Mouse (Mus musculus) C2C12 (cell line): ENCODE results near the gene Orc1. TPM values are rescaled to one million over a fixed set of nuclear protein-coding genes. Genes with fewer than 3 reads are reported as not detected.

Source experiments
- H3K27me3 ChIP-seq: one replicate; pipeline ENCODE4 v1.6.1; 2011; ENCODE audit not compliant: control insufficient read depth, insufficient read depth, insufficient read length
- H3K36me3 ChIP-seq: one replicate; pipeline ENCODE4 v1.6.1; 2011; ENCODE audit not compliant: control insufficient read depth, insufficient read depth
- H3K4me3 ChIP-seq: one replicate; pipeline ENCODE4 v1.5.1; 2011; ENCODE audit warnings: mild to moderate bottlenecking, control low read depth; ENCODE audit not compliant: poor library complexity, insufficient read depth, severe bottlenecking
- H3K79me2 ChIP-seq: one replicate; pipeline ENCODE4 v1.6.1; 2011; ENCODE audit not compliant: control insufficient read depth, insufficient read depth
- H3K79me3 ChIP-seq: one replicate; pipeline ENCODE4 v1.6.1; 2011; ENCODE audit warnings: low read depth, control low read depth
- H3ac ChIP-seq: one replicate; pipeline ENCODE3; 2011; ENCODE audit warnings: low read depth; ENCODE audit not compliant: control insufficient read depth, insufficient read length
- CEBPB ChIP-seq: IDR thresholded peaks from one replicate; pipeline ENCODE4 v1.6.1; 2011; ENCODE audit warnings: low read depth, mild to moderate bottlenecking, control low read depth, moderate library complexity
- CTCF ChIP-seq: IDR thresholded peaks from one replicate; pipeline ENCODE4 v1.5.1; 2011; ENCODE audit not compliant: control insufficient read depth, insufficient read depth, insufficient read length
- FOSL1 ChIP-seq: IDR thresholded peaks from one replicate; pipeline ENCODE4 v1.8.0; 2011; ENCODE audit warnings: mild to moderate bottlenecking, low read length; ENCODE audit not compliant: poor library complexity, insufficient read depth, severe bottlenecking
- MAX ChIP-seq: IDR thresholded peaks from one replicate; pipeline ENCODE4 v1.6.1; 2011; ENCODE audit warnings: mild to moderate bottlenecking, control low read depth
- MYOD1 ChIP-seq: IDR thresholded peaks from one replicate; pipeline ENCODE4 v1.6.1; 2011; ENCODE audit warnings: low read depth; ENCODE audit not compliant: control insufficient read depth, insufficient read length
- MYOG ChIP-seq: IDR thresholded peaks from one replicate; pipeline ENCODE4 v1.6.1; 2011; ENCODE audit not compliant: control insufficient read depth, insufficient read length; ENCODE audit errors: extremely low read depth
- USF1 ChIP-seq: IDR thresholded peaks from one replicate; pipeline ENCODE4 v1.6.1; 2011; ENCODE audit warnings: low read depth, mild to moderate bottlenecking, control low read depth, moderate library complexity
- polyA plus RNA-seq: library from polyadenylated mRNA; unstranded; fragments of >200 nt; fragmentation: generic; extraction: Trizol; gene quantifications from one replicate; pipeline ENCODE4 v1.2.1, GENCODE M21; 2012; ENCODE audit warnings: missing spikeins

Orc1 gene
- polyA plus RNA-seq, 1 experiment: 6.2 TPM

GRCm38 (mm10) chr4:108664407-108664806, 85.2 kb downstream of the Orc1 start:
- peaks cover 11% of the 10 kb centered on the region for H3K36me3 ChIP-seq
- no peak overlapping the region for H3ac ChIP-seq
- H3K79me3 ChIP-seq: no peaks in the 10 kb centered on the region
- TF ChIP-seq CEBPB: no peak
- TF ChIP-seq MAX: no peak
- TF ChIP-seq USF1: no peak
- TF ChIP-seq FOSL1: no peak
- TF ChIP-seq CTCF: no peak
- no peak for TF ChIP-seq MYOG
- no peak for TF ChIP-seq MYOD1
- H3K27me3 ChIP-seq: no peaks in the 10 kb centered on the region
- no peaks in the 10 kb centered on the region for H3K79me2 ChIP-seq
- H3K4me3 ChIP-seq: no peak overlapping the region

Other genes starting within 250 kb of the Orc1 start
- not detected for gene Shisal2a, start 196.1 kb upstream of the Orc1 start, polyA plus RNA-seq
- not detected for gene Gpx7, start 172.5 kb upstream of the Orc1 start, polyA plus RNA-seq
- gene Tut4, start 120.0 kb upstream of the Orc1 start, polyA plus RNA-seq: 5.2 TPM
- 35.9 TPM for gene Prpf38a, start 87 bp upstream of the Orc1 start, polyA plus RNA-seq
- gene Cc2d1b, start 40.5 kb downstream of the Orc1 start, polyA plus RNA-seq: 33.6 TPM
- not detected for gene 3110021N24Rik, start 140.2 kb downstream of the Orc1 start, polyA plus RNA-seq
- gene Zfyve9, start 201.4 kb downstream of the Orc1 start, polyA plus RNA-seq: 5.5 TPM